Mouse (Mus musculus): ENCODE measurements around the gene Lmtk3.

DNA sequence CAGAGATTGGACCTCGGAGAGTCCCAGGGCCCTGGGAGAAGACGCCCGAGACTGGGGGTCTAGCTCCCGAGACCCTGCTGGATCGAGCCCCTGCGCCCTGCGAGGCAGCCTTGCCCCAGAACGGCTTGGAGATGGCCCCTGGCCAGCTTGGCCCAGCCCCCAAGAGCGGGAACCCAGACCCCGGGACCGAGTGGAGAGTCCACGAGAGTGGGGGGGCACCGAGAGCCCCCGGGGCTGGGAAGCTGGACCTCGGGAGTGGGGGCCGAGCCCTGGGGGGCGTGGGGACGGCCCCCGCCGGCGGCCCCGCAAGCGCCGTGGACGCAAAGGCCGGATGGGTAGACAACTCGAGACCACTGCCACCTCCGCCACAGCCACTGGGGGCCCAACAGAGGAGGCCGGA is 11.4 kb downstream of the Lmtk3 start:
- no peak for TF ChIP-seq POLR2A (IDR thresholded peaks at IDR 0.05; ENCODE audit: borderline replicate concordance, insufficient read depth, low read length)
- TF ChIP-seq CTCF (IDR thresholded peaks at IDR 0.05; ENCODE audit: borderline replicate concordance, insufficient read depth, low read depth, low read length), result no peak

All from cerebellum, adult 2 months (tissue).